Comparison of ENCODE assay signal across 24 mouse cellular contexts in genomic region chr3:141915995-141916394, GRCm38 (mm10).
DNase-seq lines count a peak whose midpoint lies in the region; ATAC-seq and TF ChIP-seq lines count a peak whose summit lies in the region.
"Had no signal": no experiment of that assay in that cellular context is flagged by ENCODE, and none has a peak within 500 bp of the region (broad histone marks: within the 10 kb centered on the region; RNA-seq: fewer than 3 reads in every experiment).

No protein-coding gene starts in this region.

- no peak overlapping the region for H3K4me3 ChIP-seq in embryonic facial prominence, embryonic 11.5 days (ENCODE audit: low read depth, low read length)
- no peak overlapping the region for H3K4me3 ChIP-seq in embryonic facial prominence, embryonic 10.5 days
- no peak overlapping the region for H3K4me3 ChIP-seq in kidney, embryonic 14.5 days (ENCODE audit: low read length)
- H3K4me3 ChIP-seq in kidney, embryonic 16.5 days (ENCODE audit: low read length), result no peak overlapping the region
- H3K4me3 ChIP-seq in myocyte, result no peak overlapping the region
- H3K4me3 ChIP-seq: embryonic facial prominence, embryonic 12.5 days; forebrain, embryonic 13.5 days had no signal

- H3K4me1 ChIP-seq in embryonic facial prominence, embryonic 11.5 days (ENCODE audit: control insufficient read depth, insufficient read depth, low read length), result 0 out of 2 replicates have a peak, but pooled peaks cover 2% of the 10 kb centered on the region
- peaks cover 36% of the 10 kb centered on the region for H3K4me1 ChIP-seq in embryonic facial prominence, embryonic 10.5 days
- peaks cover 10% of the 10 kb centered on the region; the same call in 1 of the 2 replicates for H3K4me1 ChIP-seq in kidney, embryonic 14.5 days (ENCODE audit: control insufficient read depth, insufficient read depth, low read length)
- H3K4me1 ChIP-seq in kidney, embryonic 16.5 days (ENCODE audit: insufficient read depth, low read length), result peaks cover 31% of the 10 kb centered on the region

- 63% methylated on average over 3 of the region's 3 CpGs for WGBS in embryonic facial prominence, embryonic 11.5 days
- WGBS in embryonic facial prominence, embryonic 10.5 days, result 74% methylated on average over 3 of the region's 3 CpGs
- WGBS in kidney, embryonic 14.5 days, result 45% methylated on average over 3 of the region's 3 CpGs
- WGBS in kidney, embryonic 16.5 days, result 27% methylated on average over 3 of the region's 3 CpGs

- H3K27me3 ChIP-seq in embryonic facial prominence, embryonic 11.5 days (ENCODE audit: control insufficient read depth, insufficient read depth, low read length), result no peaks in the 10 kb centered on the region
- no peaks in the 10 kb centered on the region for H3K27me3 ChIP-seq in embryonic facial prominence, embryonic 10.5 days (replicated peaks; ENCODE audit: low read depth, poor library complexity, severe bottlenecking)
- H3K27me3 ChIP-seq in kidney, embryonic 14.5 days (ENCODE audit: control insufficient read depth, insufficient read depth, low read length), result no peaks in the 10 kb centered on the region
- H3K27me3 ChIP-seq in kidney, embryonic 16.5 days (ENCODE audit: insufficient read depth, low read length), result no peaks in the 10 kb centered on the region
- H3K27me3 ChIP-seq in myocyte (ENCODE audit: control insufficient read depth, insufficient read depth, insufficient read length), result no peaks in the 10 kb centered on the region
- H3K27me3 ChIP-seq: CH12.LX; forebrain, embryonic 13.5 days had no signal

- H3K27ac ChIP-seq in embryonic facial prominence, embryonic 11.5 days (replicated peaks; ENCODE audit: low read depth, low read length), result no peak overlapping the region
- H3K27ac ChIP-seq in embryonic facial prominence, embryonic 10.5 days (replicated peaks), result no peak overlapping the region
- H3K27ac ChIP-seq in kidney, embryonic 14.5 days (ENCODE audit: low read depth, low read length), result no peak overlapping the region
- H3K27ac ChIP-seq in kidney, embryonic 16.5 days (ENCODE audit: low read length), result peak overlapping the region; percentile 7; the same call in 1 of the 2 replicates
- H3K27ac ChIP-seq: embryonic facial prominence, embryonic 12.5 days; forebrain, embryonic 13.5 days had no signal

- no peak overlapping the region for H3K9ac ChIP-seq in embryonic facial prominence, embryonic 11.5 days (replicated peaks; ENCODE audit: low read length)
- no peak overlapping the region for H3K9ac ChIP-seq in kidney, embryonic 14.5 days (ENCODE audit: low read depth, low read length)
- H3K9ac ChIP-seq in kidney, embryonic 16.5 days (replicated peaks; ENCODE audit: low read length), result no peak overlapping the region
- H3K9ac ChIP-seq: embryonic facial prominence, embryonic 12.5 days; forebrain, embryonic 13.5 days had no signal

- DNase-seq in embryonic facial prominence, embryonic 11.5 days (ENCODE audit: low spot score), result peak; percentile 31
- no peak for DNase-seq in embryonic facial prominence, embryonic 10.5 days (ENCODE audit: low spot score)
- DNase-seq in kidney, postnatal 4 days, result no peak
- no peak for DNase-seq in kidney, adult 18-20 months
- DNase-seq: adrenal gland, adult 8-10 months; adrenal gland, postnatal 14 days; adrenal gland, postnatal 36 days; B cell, adult 2 months; cerebellum, adult 11-12 months; cerebellum, adult 2 months; cerebellum, adult 9-10 months; cerebellum, postnatal 10 days; cerebellum, postnatal 25 days had no signal

- H3K36me3 ChIP-seq in embryonic facial prominence, embryonic 11.5 days (replicated peaks; ENCODE audit: control insufficient read depth, insufficient read depth, low read depth, low read length), result no peaks in the 10 kb centered on the region
- H3K36me3 ChIP-seq in embryonic facial prominence, embryonic 10.5 days (replicated peaks), result no peaks in the 10 kb centered on the region
- no peaks in the 10 kb centered on the region for H3K36me3 ChIP-seq in kidney, embryonic 14.5 days (ENCODE audit: control insufficient read depth, insufficient read depth, low read length)
- no peaks in the 10 kb centered on the region for H3K36me3 ChIP-seq in kidney, embryonic 16.5 days (ENCODE audit: insufficient read depth, low read length)
- no peaks in the 10 kb centered on the region for H3K36me3 ChIP-seq in myocyte (ENCODE audit: control insufficient read depth, insufficient read depth)
- H3K36me3 ChIP-seq: embryonic facial prominence, embryonic 12.5 days; G1E had no signal

- ATAC-seq in embryonic facial prominence, embryonic 11.5 days (replicated peaks; ENCODE audit: insufficient number of reproducible peaks, low FRiP score, low TSS enrichment, low read depth), result no peak
- ATAC-seq in kidney, embryonic 14.5 days (ENCODE audit: low FRiP score, low TSS enrichment), result peak; percentile 81; the same call in 1 of the 2 replicates
- peak; percentile 61; the same call in 1 of the 2 replicates for ATAC-seq in kidney, embryonic 16.5 days (ENCODE audit: low FRiP score, low TSS enrichment)
- ATAC-seq: activated CD4-positive, CD25-positive, alpha-beta regulatory T cell, adult 4 months; CD4-positive, CD25-positive, alpha-beta regulatory T cell, adult 4 months; forebrain, embryonic 13.5 days; forebrain, embryonic 16.5 days; Patski had no signal

- no peaks in the 10 kb centered on the region for H3K79me2 ChIP-seq in myocyte (ENCODE audit: control insufficient read depth, insufficient read depth)

- H3K4me2 ChIP-seq in embryonic facial prominence, embryonic 11.5 days (ENCODE audit: low read depth, low read length), result no peak overlapping the region
- H3K4me2 ChIP-seq in kidney, embryonic 14.5 days (replicated peaks; ENCODE audit: low read depth, low read length), result no peak overlapping the region
- H3K4me2 ChIP-seq in kidney, embryonic 16.5 days (replicated peaks; ENCODE audit: low read depth, low read length), result no peak overlapping the region
- H3K4me2 ChIP-seq in myocyte (ENCODE audit: low read depth), result no peak overlapping the region
- H3K4me2 ChIP-seq: embryonic facial prominence, embryonic 12.5 days; forebrain, embryonic 13.5 days had no signal

- H3K9me3 ChIP-seq in embryonic facial prominence, embryonic 11.5 days (replicated peaks; ENCODE audit: control insufficient read depth, low read length), result no peaks in the 10 kb centered on the region
- H3K9me3 ChIP-seq in embryonic facial prominence, embryonic 10.5 days, result no peaks in the 10 kb centered on the region
- H3K9me3 ChIP-seq in kidney, embryonic 14.5 days (ENCODE audit: control insufficient read depth, low read length), result no peaks in the 10 kb centered on the region
- H3K9me3 ChIP-seq in kidney, embryonic 16.5 days (ENCODE audit: low read length), result no peaks in the 10 kb centered on the region
- H3K9me3 ChIP-seq: embryonic facial prominence, embryonic 12.5 days; forebrain, embryonic 13.5 days; G1E had no signal

- no peak for TF ChIP-seq POLR2A in myocyte (IDR thresholded peaks at IDR 0.05; ENCODE audit: insufficient read length, low read depth)

- no peak overlapping the region for H3ac ChIP-seq in myocyte (ENCODE audit: control insufficient read depth, insufficient read length)

TF ChIP-seq in myocyte, 11 proteins besides CTCF, POLR2A, EP300 and RAD21:
- TF ChIP-seq MYOD1 (IDR thresholded peaks at IDR 0.05; ENCODE audit: control insufficient read depth in 1 of 3, insufficient read length in 2 of 3, low read depth in 2 of 3) (no peak), CEBPB (IDR thresholded peaks at IDR 0.05; ENCODE audit: insufficient read depth, poor library complexity, severe bottlenecking) (0 out of 2 replicates have a peak, but pooled peaks have one; percentile 4), USF1 (IDR thresholded peaks at IDR 0.05; ENCODE audit: low read depth) (no peak), POLR2AphosphoS2 (IDR thresholded peaks at IDR 0.05; ENCODE audit: insufficient read length, low read depth) (no peak)
